Mouse (Mus musculus) layer of hippocampus, adult 2 months (tissue): Measurements from ENCODE around the gene Hist1h1a. TPM values are rescaled to one million over a fixed set of nuclear protein-coding genes. Genes with fewer than 3 reads are reported as not detected.

Source experiments
- DNase-seq, 2 experiments: peaks; one replicate each; pipeline ENCODE4 v3.0.0; 2022; ENCODE audit warnings: low spot score in 2 of 2
- H3K27ac ChIP-seq: fragments of 200-600 bp; 2 replicates; pipeline ENCODE4 v1.8.1; 2022
- H3K4me3 ChIP-seq: fragments of 200-600 bp; 2 replicates; pipeline ENCODE4 v1.8.1; 2022; ENCODE audit warnings: mild to moderate bottlenecking
- CTCF ChIP-seq: fragments of 200-600 bp; conservative IDR thresholded peaks from 2 replicates; pipeline ENCODE4 v1.8.1; 2022; ENCODE audit warnings: antibody characterized with exemption, mild to moderate bottlenecking, moderate library complexity
- total RNA-seq, 2 experiments: library from RNA; stranded (reverse); gene quantifications; 2 replicates each; pipeline ENCODE4 v1.2.3; 2021

The Hist1h1a gene
- total RNA-seq, 2 experiments from 2014 or later: 18.5 to 18.9 TPM

DNA sequence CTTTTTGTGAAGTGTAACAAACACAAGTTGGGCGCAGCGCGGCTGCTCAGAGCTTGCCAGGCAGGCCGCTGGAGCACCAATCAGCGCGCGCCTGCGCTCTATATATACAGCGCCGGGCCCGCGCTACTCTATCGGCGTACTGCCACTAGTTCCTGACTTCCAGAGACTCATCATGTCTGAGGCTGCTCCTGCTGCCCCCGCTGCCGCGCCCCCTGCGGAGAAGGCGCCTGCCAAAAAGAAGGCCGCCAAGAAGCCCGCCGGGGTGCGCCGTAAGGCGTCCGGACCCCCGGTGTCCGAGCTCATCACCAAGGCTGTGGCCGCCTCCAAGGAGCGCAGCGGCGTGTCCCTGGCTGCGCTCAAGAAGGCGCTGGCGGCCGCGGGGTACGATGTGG, 24.8 kb upstream of the Hist1h1a start, which contains the start of gene Hist1h1c:
Hist1h1c (plus strand) TSS at position 132 of the 392 bp plus-strand sequence.
- H3K4me3 ChIP-seq: peak within 1 kb of the TSS; percentile 87
- DNase-seq: peak; percentile 80 to 84

DNA sequence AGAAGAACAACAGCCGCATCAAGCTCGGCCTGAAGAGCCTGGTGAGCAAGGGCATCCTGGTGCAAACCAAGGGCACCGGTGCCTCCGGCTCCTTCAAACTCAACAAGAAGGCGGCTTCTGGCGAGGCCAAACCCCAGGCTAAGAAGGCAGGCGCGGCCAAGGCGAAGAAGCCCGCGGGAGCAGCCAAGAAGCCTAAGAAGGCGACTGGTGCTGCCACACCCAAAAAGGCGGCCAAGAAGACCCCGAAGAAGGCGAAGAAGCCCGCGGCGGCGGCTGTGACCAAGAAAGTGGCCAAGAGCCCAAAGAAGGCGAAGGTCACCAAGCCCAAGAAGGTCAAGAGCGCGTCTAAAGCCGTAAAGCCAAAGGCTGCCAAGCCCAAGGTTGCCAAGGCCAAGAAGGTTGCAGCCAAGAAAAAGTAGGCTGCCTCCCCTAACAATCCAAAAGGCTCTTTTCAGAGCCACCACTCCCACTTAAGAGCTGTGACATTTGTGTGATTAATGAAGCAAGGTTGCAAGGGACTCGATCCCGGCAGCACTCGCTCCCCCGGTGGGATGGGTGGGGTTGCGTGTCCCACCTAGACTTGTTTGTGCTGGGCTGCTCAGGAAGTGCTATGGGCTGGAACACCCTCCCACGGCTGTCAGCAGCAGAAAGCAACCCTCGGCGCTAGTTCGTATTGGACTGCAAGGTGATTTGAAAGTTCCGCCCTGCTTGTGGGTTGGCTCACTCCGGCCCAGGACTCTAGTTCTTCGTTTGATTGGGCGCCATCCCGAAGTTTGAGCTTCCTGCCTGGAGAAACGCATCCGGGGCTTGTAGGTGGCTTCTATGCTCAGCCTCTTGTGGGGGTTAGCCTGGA, 24.2 kb upstream of the Hist1h1a start:
- DNase-seq: peak; percentile 90 to 98
- peak overlapping the region; percentile 95 for H3K27ac ChIP-seq
- no peak for TF ChIP-seq CTCF
- peak overlapping the region; percentile 87 for H3K4me3 ChIP-seq

More for the DNA sequence above, 24.8 kb upstream of the Hist1h1a start, which contains the start of gene Hist1h1c:
- no peak for TF ChIP-seq CTCF
- H3K27ac ChIP-seq: peak within 1 kb of the TSS; percentile 95

DNA sequence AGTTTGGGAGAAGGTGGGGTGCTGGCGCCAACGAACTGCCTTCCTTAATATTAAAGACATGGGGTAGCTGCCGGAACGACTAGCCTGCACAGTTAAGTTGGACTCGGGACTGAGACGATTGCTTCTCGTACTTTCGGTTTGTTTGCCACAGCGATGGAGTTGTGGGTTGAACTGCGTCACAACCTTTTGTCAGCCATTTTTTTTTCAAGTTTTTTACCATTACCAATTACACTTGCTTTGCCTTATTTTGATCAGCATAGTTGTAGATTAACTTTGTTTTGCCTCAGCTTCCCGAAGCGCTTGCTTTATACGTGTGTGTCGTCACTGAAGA, 23.6 kb upstream of the Hist1h1a start:
- peak overlapping the region; percentile 95 for H3K27ac ChIP-seq
- TF ChIP-seq CTCF: no peak
- peak overlapping the region; percentile 87 for H3K4me3 ChIP-seq
- no peak for DNase-seq

DNA sequence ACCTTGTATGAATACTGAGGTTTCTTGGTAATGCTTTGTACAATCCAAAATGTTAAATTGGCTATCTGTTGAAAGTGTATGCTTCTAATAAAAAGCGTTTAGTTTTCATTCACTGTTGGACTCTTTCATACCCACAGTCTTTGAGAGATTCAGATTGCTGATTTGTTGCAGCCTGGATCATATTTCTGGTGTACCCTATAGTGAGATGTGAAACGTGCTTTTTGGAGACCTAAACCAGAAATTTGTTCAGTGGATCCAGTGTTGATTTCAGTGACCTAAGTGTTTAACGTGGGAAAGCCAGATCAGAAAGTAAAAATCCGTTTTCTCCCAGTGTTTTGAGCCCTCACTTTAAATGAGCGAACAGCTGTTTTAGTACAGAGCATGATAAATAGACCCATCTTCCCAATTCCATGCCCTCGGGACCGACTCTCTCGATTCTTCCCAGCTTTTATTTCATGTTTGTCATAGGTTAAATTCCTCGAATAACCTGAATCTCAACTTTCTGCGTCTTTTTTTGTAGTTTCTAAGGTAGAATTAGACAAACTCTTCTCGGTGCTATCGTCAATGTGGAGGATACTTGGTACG, 23.1 kb upstream of the Hist1h1a start:
- peak overlapping the region; percentile 95 for H3K27ac ChIP-seq
- no peak for TF ChIP-seq CTCF
- no peak for DNase-seq
- peak overlapping the region; percentile 87 for H3K4me3 ChIP-seq

DNA sequence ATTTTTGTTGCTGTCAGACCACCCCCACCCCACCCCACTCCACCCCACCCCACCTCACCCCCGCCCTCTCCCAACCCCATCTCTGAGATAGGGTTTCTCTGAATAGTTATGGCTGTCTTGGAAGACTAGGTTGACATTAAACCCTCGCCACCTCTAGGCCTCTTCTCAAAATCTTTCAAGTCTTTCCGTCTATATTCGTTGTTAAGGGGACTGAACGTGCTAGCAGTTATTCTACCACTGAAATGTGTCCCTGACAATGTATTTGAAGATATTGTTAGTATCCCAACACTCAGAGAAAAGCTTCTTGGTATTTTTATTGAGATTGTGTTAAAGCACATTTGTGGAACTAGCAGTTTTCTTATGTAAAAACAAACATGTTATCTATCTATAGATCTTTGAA, 22.6 kb upstream of the Hist1h1a start:
- DNase-seq: no peak
- TF ChIP-seq CTCF: no peak
- Histone ChIP-seq H3K27ac (no peak overlapping the region), H3K4me3 (no peak overlapping the region; the same call in 1 of the 2 replicates)

DNA sequence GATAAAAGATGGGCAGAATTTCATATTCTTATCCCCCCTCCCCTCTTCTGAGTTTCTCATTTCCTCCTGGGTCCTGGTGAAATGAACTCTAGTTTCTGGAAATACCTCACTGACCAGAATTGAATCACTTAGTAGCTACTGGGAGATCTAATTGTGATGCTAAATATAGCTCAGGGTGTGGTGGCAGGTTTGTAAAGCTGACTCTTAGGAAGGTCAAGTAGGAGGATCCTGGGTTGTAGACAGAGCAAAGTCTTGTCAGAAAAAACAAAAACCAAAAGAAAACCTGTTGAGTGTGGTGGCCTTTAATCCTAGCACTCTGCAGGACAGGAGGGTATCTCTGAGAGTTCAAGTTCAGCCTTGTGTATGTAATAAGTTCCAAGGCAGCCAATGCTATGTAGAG, 21.5 kb upstream of the Hist1h1a start:
- DNase-seq: no peak
- no peak overlapping the region for H3K4me3 ChIP-seq
- H3K27ac ChIP-seq: no peak overlapping the region
- TF ChIP-seq CTCF: no peak

DNA sequence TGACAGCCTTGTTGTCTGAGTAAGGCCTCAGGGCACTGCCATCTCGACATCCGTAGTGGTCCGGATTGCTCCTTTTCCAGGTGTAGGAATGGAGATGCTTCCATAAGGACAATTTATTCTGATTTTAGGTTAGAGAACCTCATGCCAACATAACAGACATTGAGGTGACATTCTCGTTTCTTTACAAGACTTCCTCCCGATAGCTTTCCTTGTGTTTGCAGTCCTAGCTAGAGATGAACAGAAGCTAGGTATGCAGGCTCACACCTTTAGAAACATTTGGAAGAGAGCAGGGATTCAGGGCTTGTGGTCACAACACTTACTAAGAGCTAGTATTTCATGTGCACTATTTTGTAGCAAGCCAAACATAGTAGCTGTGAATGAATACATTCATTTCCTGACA, 20.3 kb upstream of the Hist1h1a start:
- H3K4me3 ChIP-seq: no peak overlapping the region
- H3K27ac ChIP-seq: no peak overlapping the region
- no peak for TF ChIP-seq CTCF
- DNase-seq: no peak

DNA sequence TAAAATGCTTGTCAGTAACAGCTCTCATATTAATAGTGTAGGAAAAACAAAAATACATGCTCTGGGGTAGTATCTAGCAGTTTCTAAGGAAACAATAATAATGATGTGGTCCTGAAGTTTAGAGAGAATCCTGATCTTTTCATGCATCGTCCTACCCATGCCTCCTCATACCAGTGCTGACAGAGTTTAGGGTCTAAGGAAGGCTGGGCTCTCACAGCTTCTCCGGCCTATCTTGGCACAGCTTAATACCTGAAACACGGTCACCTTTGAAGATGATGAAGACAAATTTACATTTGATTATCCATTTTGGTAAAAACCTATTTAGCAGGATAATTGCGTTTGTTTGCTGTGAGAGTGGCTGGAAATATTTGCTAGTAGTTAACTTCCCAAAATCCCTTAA, 19.5 kb upstream of the Hist1h1a start:
- no peak overlapping the region for H3K27ac ChIP-seq
- no peak for DNase-seq
- no peak overlapping the region for H3K4me3 ChIP-seq
- TF ChIP-seq CTCF: no peak

DNA sequence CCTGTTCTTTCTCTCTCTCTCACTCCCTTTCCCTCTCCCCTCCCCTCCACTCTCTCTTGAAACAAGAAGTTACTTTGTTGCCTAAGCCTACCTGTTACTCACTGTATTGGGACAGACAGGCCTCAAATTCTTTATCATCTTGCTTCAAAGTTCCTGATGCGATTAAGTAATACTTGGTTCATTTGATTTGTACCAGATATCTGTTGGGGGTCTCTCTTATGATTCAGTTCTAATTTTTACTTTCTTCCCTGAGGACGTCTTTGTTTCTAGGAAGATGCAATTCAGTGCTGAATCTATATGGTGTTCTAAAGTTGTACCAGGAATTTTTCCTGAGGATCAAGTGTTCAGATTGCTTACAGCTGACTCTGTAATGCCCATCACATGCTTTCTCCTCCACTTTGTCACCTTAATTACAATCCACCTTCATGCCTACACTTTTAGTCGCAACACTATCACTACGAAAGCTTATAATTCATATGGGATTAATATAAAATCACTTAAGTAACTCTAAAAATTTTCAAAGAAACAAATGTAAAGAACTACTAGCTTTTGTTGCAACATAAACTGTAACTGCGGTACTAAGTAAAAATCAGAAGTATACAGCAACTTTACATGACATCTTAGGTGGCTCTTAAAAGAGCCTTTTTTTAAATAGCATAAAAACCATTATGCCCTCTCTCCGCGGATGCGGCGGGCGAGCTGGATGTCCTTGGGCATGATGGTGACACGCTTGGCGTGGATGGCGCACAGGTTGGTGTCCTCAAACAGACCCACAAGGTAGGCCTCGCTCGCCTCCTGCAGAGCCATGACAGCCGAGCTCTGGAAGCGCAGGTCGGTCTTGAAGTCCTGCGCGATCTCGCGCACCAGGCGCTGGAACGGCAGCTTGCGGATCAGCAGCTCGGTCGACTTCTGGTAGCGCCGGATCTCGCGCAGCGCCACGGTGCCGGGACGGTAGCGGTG, 18.8 kb upstream of the Hist1h1a start:
- Histone ChIP-seq H3K4me3 (peak overlapping the region; percentile 59; the same call in 1 of the 2 replicates), H3K27ac (no peak overlapping the region)
- TF ChIP-seq CTCF: no peak
- DNase-seq: no peak

DNA sequence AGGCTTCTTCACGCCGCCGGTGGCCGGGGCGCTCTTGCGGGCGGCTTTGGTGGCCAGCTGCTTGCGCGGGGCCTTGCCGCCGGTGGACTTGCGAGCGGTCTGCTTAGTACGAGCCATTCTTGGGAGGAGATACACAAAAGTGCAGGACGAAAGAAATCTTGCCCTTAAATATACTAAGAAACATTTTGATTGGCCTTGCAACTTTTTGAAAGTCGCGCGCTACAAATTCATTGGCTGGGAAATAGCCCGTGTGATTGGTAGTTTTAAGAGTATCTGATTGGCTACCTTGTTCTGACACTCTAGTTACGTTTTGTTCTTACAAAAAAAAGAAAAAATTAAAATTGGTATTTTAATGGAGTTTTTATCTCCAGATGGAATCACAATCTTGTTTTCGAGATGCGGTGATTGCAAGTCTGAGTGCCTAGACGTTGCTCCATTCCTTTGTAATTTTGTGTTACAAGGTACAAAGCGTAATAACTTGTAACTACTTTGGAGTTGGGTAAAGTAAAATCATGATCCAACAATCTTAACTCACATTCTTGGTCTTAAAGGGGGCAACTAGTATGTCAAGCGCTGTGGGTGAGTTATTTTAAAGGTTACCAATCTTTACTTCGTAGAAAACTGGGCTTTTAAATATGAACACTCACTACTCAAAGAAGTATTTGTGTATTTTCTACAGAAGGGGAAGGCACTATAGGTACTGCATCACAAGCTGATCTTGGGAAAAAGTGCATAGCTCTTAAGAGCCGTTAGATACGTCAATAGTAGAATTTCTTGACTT, 17.9 kb upstream of the Hist1h1a start, which contains the start of gene Hist1h3c:
Hist1h3c (minus strand) TSS at position 222 of the 781 bp plus-strand sequence.
- TF ChIP-seq CTCF: peak; percentile 33

DNA sequence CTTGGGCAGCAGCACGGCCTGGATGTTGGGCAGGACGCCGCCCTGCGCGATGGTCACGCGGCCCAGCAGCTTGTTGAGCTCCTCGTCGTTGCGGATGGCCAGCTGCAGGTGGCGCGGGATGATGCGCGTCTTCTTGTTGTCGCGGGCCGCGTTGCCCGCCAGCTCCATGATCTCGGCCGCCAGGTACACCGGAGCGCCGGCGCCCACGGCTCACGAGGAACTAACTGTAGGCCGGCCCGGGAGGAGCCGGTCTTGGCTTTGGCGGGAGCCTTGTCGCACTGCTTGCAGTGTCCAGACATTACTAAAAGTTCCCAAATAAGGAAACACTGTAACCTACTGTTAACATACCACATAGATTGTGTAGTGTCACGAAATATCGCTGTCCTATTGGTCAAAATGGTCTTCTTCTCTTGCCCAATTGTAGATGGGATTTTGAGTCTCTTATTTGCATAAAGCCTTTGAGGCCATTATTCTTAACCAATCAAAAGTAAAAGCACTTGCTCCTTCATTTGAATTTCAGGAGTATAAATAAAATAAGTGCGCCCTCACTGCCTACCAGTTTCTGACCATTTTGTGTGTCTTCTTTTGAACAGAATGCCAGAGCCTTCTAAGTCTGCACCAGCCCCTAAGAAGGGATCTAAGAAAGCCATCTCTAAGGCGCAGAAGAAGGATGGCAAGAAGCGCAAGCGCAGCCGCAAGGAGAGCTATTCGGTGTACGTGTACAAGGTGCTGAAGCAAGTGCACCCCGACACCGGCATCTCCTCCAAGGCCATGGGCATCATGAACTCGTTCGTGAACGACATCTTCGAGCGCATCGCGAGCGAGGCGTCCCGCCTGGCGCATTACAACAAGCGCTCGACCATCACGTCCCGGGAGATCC, 17.0 kb upstream of the Hist1h1a start, which contains the start of gene Hist1h2bb:
Hist1h2bb (plus strand) TSS at position 534 of the 880 bp plus-strand sequence.
- Histone ChIP-seq H3K27ac (peak within 1 kb of the TSS; percentile 91), H3K4me3 (peak within 1 kb of the TSS; percentile 59)
- DNase-seq: peak; percentile 52 to 87
- TF ChIP-seq CTCF: peak; percentile 50

More for the DNA sequence above, 17.9 kb upstream of the Hist1h1a start, which contains the start of gene Hist1h3c:
- peak within 1 kb of the TSS; percentile 91 for H3K27ac ChIP-seq
- peak; percentile 82 to 83 for DNase-seq
- peak within 1 kb of the TSS; percentile 59 for H3K4me3 ChIP-seq
